Mouse (Mus musculus): ENCODE measurements around the gene Tmc4. TPM values are rescaled to one million over a fixed set of nuclear protein-coding genes. Genes with fewer than 3 reads are reported as not detected.
A peak's percentile ranks its signal among the peaks of the same experiment; 100 is the strongest.

The Tmc4 gene
- total RNA-seq, 2 experiments from 2014 or later, result 8.7 to 11.6 TPM

- DNase-seq, result peak; percentile 97
Observed at GRCm38 (mm10) chr7:3692987-3693808, 15.8 kb upstream of the Tmc4 start, which contains the start of gene Mboat7. Gene Mboat7, minus strand, starts transcription at chr7:3693523.

GRCm38 (mm10) chr7:3692382-3692986 is 15.1 kb upstream of the Tmc4 start, which contains the start of gene Tsen34:
Gene Tsen34, plus strand, starts transcription at chr7:3692863.
- no peak for DNase-seq

- no peak for DNase-seq
Observed at GRCm38 (mm10) chr7:3691919-3692318, 14.6 kb upstream of the Tmc4 start.

GRCm38 (mm10) chr7:3685400-3686187 is 8.2 kb upstream of the Tmc4 start:
- DNase-seq, result no peak

GRCm38 (mm10) chr7:3684698-3685097 is 7.3 kb upstream of the Tmc4 start:
- no peak for DNase-seq

GRCm38 (mm10) chr7:3683908-3684550 is 6.7 kb upstream of the Tmc4 start:
- DNase-seq, result no peak

GRCm38 (mm10) chr7:3676371-3676770 is 982 bp downstream of the Tmc4 start:
- DNase-seq, result no peak

- DNase-seq, result no peak
Observed at GRCm38 (mm10) chr7:3675228-3675548, 2.2 kb downstream of the Tmc4 start.

GRCm38 (mm10) chr7:3674507-3675227 is 2.7 kb downstream of the Tmc4 start:
- DNase-seq, result peak; percentile 84 to 90

- peak; percentile 33 to 47 for DNase-seq
Observed at GRCm38 (mm10) chr7:3666921-3667391, 10.4 kb downstream of the Tmc4 start.

GRCm38 (mm10) chr7:3665215-3666114 is 11.9 kb downstream of the Tmc4 start, which contains the start of gene Leng1:
Gene Leng1, minus strand, starts transcription at chr7:3665840.
- peak; percentile 96 to 98 for DNase-seq

GRCm38 (mm10) chr7:3664524-3665214 is 12.7 kb downstream of the Tmc4 start:
- DNase-seq, result peak in 1 of 2 experiments; percentile 31

GRCm38 (mm10) chr7:3658578-3658977 is 18.8 kb downstream of the Tmc4 start:
- DNase-seq, result no peak

- no peak for DNase-seq
Observed at GRCm38 (mm10) chr7:3656966-3657365, 20.4 kb downstream of the Tmc4 start.

- DNase-seq, result no peak
Observed at GRCm38 (mm10) chr7:3646641-3647040, 30.7 kb downstream of the Tmc4 start.

GRCm38 (mm10) chr7:3646188-3646587 is 31.2 kb downstream of the Tmc4 start:
- DNase-seq, result no peak

GRCm38 (mm10) chr7:3645488-3646025 is 31.8 kb downstream of the Tmc4 start:
- DNase-seq, result no peak

- DNase-seq, result peak; percentile 97 to 98
Observed at GRCm38 (mm10) chr7:3644672-3645487, 32.5 kb downstream of the Tmc4 start, which contains the start of gene Cnot3. Gene Cnot3, plus strand, starts transcription at chr7:3645268.
